Mouse (Mus musculus): ENCODE results near the gene Gtf3a. TPM values are rescaled to one million over a fixed set of nuclear protein-coding genes. Genes with fewer than 3 reads are reported as not detected.
A peak's percentile ranks its signal among the peaks of the same experiment; 100 is the strongest.

The Gtf3a gene
- 109 and 110 TPM in 2 replicates for polyA plus RNA-seq (2015; fragmentation: Nextera tagmentation; extraction: Ambion mirVana)

- H3K27me3 ChIP-seq, result no peaks in the 10 kb centered on the region
- ATAC-seq (ENCODE audit: insufficient number of reproducible peaks, low FRiP score, low TSS enrichment, low read depth), result peak; percentile 87
- peaks cover 11% of the 10 kb centered on the region for H3K4me1 ChIP-seq
- no peaks in the 10 kb centered on the region for H3K9me3 ChIP-seq
- peaks cover 33% of the 10 kb centered on the region for H3K36me3 ChIP-seq
- peak within 1 kb of the TSS; percentile 83 for H3K4me3 ChIP-seq
- H3K27ac ChIP-seq, result peak within 1 kb of the TSS; percentile 87
- peak within 1 kb of the TSS; percentile 86 for H3K9ac ChIP-seq
- under 1% methylated on average over 58 of the region's 62 CpGs for WGBS
- peak within 1 kb of the TSS; percentile 87 for H3K4me2 ChIP-seq
Observed at GRCm38 (mm10) chr5:146948508-146949088, at the start of gene Gtf3a. Gene Gtf3a, plus strand, starts transcription at chr5:146948657.

- Histone ChIP-seq H3K27ac (no peak overlapping the region), H3K9me3 (no peaks in the 10 kb centered on the region), H3K4me1 (no peaks in the 10 kb centered on the region), H3K36me3 (no peaks in the 10 kb centered on the region), H3K4me3 (no peak overlapping the region), H3K27me3 (no peaks in the 10 kb centered on the region), H3K4me2 (no peak overlapping the region), H3K9ac (no peak overlapping the region)
- no peak for ATAC-seq (ENCODE audit: insufficient number of reproducible peaks, low FRiP score, low TSS enrichment, low read depth)
- 53% methylated on average over 7 of the region's 7 CpGs for WGBS
Observed at GRCm38 (mm10) chr5:146900331-146900730, 48.1 kb upstream of the Gtf3a start.

- no peak overlapping the region for H3K4me2 ChIP-seq
- no peaks in the 10 kb centered on the region for H3K36me3 ChIP-seq
- no peak overlapping the region for H3K9ac ChIP-seq
- WGBS, result 74% methylated on average over 2 of the region's 2 CpGs
- H3K27me3 ChIP-seq, result no peaks in the 10 kb centered on the region
- H3K9me3 ChIP-seq, result no peaks in the 10 kb centered on the region
- ATAC-seq (ENCODE audit: insufficient number of reproducible peaks, low FRiP score, low TSS enrichment, low read depth), result no peak
- H3K27ac ChIP-seq, result no peak overlapping the region
- 0 out of 2 replicates have a peak, but pooled peaks cover 2% of the 10 kb centered on the region for H3K4me1 ChIP-seq
- no peak overlapping the region for H3K4me3 ChIP-seq
Observed at GRCm38 (mm10) chr5:146901501-146901900, 47.0 kb upstream of the Gtf3a start.

GRCm38 (mm10) chr5:146904404-146904803 lies 44.1 kb upstream of the Gtf3a start:
- H3K36me3 ChIP-seq, result no peaks in the 10 kb centered on the region
- no peak overlapping the region for H3K4me2 ChIP-seq
- WGBS, result 27% methylated on average over 8 of the region's 8 CpGs
- no peaks in the 10 kb centered on the region for H3K9me3 ChIP-seq
- no peak overlapping the region for H3K4me3 ChIP-seq
- H3K27ac ChIP-seq, result no peak overlapping the region
- H3K9ac ChIP-seq, result no peak overlapping the region
- 0 out of 2 replicates have a peak, but pooled peaks cover 2% of the 10 kb centered on the region for H3K4me1 ChIP-seq
- H3K27me3 ChIP-seq, result peaks cover 8% of the 10 kb centered on the region; the same call in 1 of the 2 replicates
- ATAC-seq (ENCODE audit: insufficient number of reproducible peaks, low FRiP score, low TSS enrichment, low read depth), result no peak

GRCm38 (mm10) chr5:146905486-146906172 lies 42.8 kb upstream of the Gtf3a start:
- no peak overlapping the region for H3K9ac ChIP-seq
- no peak overlapping the region for H3K4me3 ChIP-seq
- no peak for ATAC-seq (ENCODE audit: insufficient number of reproducible peaks, low FRiP score, low TSS enrichment, low read depth)
- peaks cover 8% of the 10 kb centered on the region; the same call in 1 of the 2 replicates for H3K27me3 ChIP-seq
- no peaks in the 10 kb centered on the region for H3K36me3 ChIP-seq
- H3K27ac ChIP-seq, result no peak overlapping the region
- 0 out of 2 replicates have a peak, but pooled peaks cover 2% of the 10 kb centered on the region for H3K4me1 ChIP-seq
- no peaks in the 10 kb centered on the region for H3K9me3 ChIP-seq
- 24% methylated on average over 14 of the region's 14 CpGs for WGBS
- H3K4me2 ChIP-seq, result peak overlapping the region; percentile 33; the same call in 1 of the 2 replicates

- Histone ChIP-seq H3K27me3 (peaks cover 12% of the 10 kb centered on the region; the same call in 1 of the 2 replicates), H3K4me3 (no peak overlapping the region), H3K36me3 (no peaks in the 10 kb centered on the region), H3K27ac (no peak overlapping the region), H3K9me3 (no peaks in the 10 kb centered on the region), H3K4me2 (no peak overlapping the region), H3K9ac (no peak overlapping the region), H3K4me1 (0 out of 2 replicates have a peak, but pooled peaks cover 2% of the 10 kb centered on the region)
- ATAC-seq (ENCODE audit: insufficient number of reproducible peaks, low FRiP score, low TSS enrichment, low read depth), result no peak
- WGBS, result 39% methylated on average over 5 of the region's 5 CpGs
Observed at GRCm38 (mm10) chr5:146907533-146907932, 40.9 kb upstream of the Gtf3a start.

GRCm38 (mm10) chr5:146908629-146909028 lies 39.8 kb upstream of the Gtf3a start:
- H3K9me3 ChIP-seq, result no peaks in the 10 kb centered on the region
- no peak overlapping the region for H3K4me3 ChIP-seq
- H3K4me1 ChIP-seq, result 0 out of 2 replicates have a peak, but pooled peaks cover 2% of the 10 kb centered on the region
- H3K36me3 ChIP-seq, result no peaks in the 10 kb centered on the region
- H3K9ac ChIP-seq, result no peak overlapping the region
- 58% methylated on average over 11 of the region's 11 CpGs for WGBS
- ATAC-seq (ENCODE audit: insufficient number of reproducible peaks, low FRiP score, low TSS enrichment, low read depth), result no peak
- H3K27ac ChIP-seq, result no peak overlapping the region
- H3K27me3 ChIP-seq, result peaks cover 12% of the 10 kb centered on the region; the same call in 1 of the 2 replicates
- no peak overlapping the region for H3K4me2 ChIP-seq

GRCm38 (mm10) chr5:146912206-146912605 lies 36.3 kb upstream of the Gtf3a start:
- no peak for ATAC-seq (ENCODE audit: insufficient number of reproducible peaks, low FRiP score, low TSS enrichment, low read depth)
- H3K36me3 ChIP-seq, result no peaks in the 10 kb centered on the region
- no peak overlapping the region for H3K4me2 ChIP-seq
- no peak overlapping the region for H3K9ac ChIP-seq
- no peak overlapping the region for H3K4me3 ChIP-seq
- no peaks in the 10 kb centered on the region for H3K9me3 ChIP-seq
- H3K27me3 ChIP-seq, result peaks cover 12% of the 10 kb centered on the region
- no peaks in the 10 kb centered on the region for H3K4me1 ChIP-seq
- 9% methylated on average over 9 of the region's 9 CpGs for WGBS
- no peak overlapping the region for H3K27ac ChIP-seq

- Histone ChIP-seq H3K27me3 (peaks cover 5% of the 10 kb centered on the region), H3K36me3 (no peaks in the 10 kb centered on the region), H3K4me3 (no peak overlapping the region), H3K4me2 (no peak overlapping the region), H3K27ac (no peak overlapping the region), H3K4me1 (no peaks in the 10 kb centered on the region), H3K9ac (no peak overlapping the region), H3K9me3 (no peaks in the 10 kb centered on the region)
- 64% methylated on average over 7 of the region's 7 CpGs for WGBS
- ATAC-seq (ENCODE audit: insufficient number of reproducible peaks, low FRiP score, low TSS enrichment, low read depth), result no peak
Observed at GRCm38 (mm10) chr5:146913355-146913754, 35.1 kb upstream of the Gtf3a start.

GRCm38 (mm10) chr5:146914088-146914766 lies 34.2 kb upstream of the Gtf3a start:
- no peak for ATAC-seq (ENCODE audit: insufficient number of reproducible peaks, low FRiP score, low TSS enrichment, low read depth)
- Histone ChIP-seq H3K27me3 (peaks cover 4% of the 10 kb centered on the region), H3K4me1 (no peaks in the 10 kb centered on the region), H3K9ac (no peak overlapping the region), H3K9me3 (no peaks in the 10 kb centered on the region), H3K4me3 (no peak overlapping the region), H3K36me3 (no peaks in the 10 kb centered on the region), H3K27ac (peak overlapping the region; percentile 23), H3K4me2 (no peak overlapping the region)
- 21% methylated on average over 9 of the region's 9 CpGs for WGBS

GRCm38 (mm10) chr5:146916273-146916672 lies 32.2 kb upstream of the Gtf3a start:
- Histone ChIP-seq H3K4me2 (no peak overlapping the region), H3K27ac (no peak overlapping the region), H3K9me3 (no peaks in the 10 kb centered on the region), H3K36me3 (no peaks in the 10 kb centered on the region), H3K4me1 (peaks cover 13% of the 10 kb centered on the region), H3K4me3 (no peak overlapping the region), H3K27me3 (peaks cover 3% of the 10 kb centered on the region), H3K9ac (no peak overlapping the region)
- 70% methylated on average over 8 of the region's 8 CpGs for WGBS
- ATAC-seq (ENCODE audit: insufficient number of reproducible peaks, low FRiP score, low TSS enrichment, low read depth), result no peak

- Histone ChIP-seq H3K9ac (no peak overlapping the region), H3K27me3 (peaks cover 3% of the 10 kb centered on the region; the same call in 1 of the 2 replicates), H3K4me2 (no peak overlapping the region), H3K4me1 (peaks cover 13% of the 10 kb centered on the region), H3K27ac (no peak overlapping the region), H3K4me3 (no peak overlapping the region), H3K9me3 (no peaks in the 10 kb centered on the region), H3K36me3 (no peaks in the 10 kb centered on the region)
- ATAC-seq (ENCODE audit: insufficient number of reproducible peaks, low FRiP score, low TSS enrichment, low read depth), result no peak
- 30% methylated on average over 6 of the region's 6 CpGs for WGBS
Observed at GRCm38 (mm10) chr5:146916806-146917205, 31.7 kb upstream of the Gtf3a start.

All from limb, embryonic 15.5 days (tissue).